Mouse (Mus musculus): ENCODE results near the gene Ccdc60.

DNA sequence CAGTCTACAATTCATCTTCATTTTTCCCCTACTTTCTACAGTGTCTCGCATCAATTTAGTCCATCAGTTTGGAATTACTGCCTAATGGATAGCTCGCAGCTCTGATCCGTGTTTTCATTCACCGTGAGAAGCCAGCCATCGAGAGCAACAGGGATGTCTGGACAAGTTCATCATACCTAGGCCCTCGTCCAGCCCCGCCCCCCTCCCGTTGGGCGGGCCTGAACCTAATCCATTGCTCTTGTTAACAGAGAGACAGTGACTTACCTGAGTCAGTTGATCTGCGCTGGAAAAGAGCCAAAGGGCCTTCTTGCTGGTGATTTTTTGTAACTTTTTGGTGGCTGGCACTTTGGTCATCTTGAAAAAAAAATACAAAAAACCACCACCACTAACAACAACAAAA lies 602 bp downstream of the Ccdc60 start:
- no peak for TF ChIP-seq POLR2A (IDR thresholded peaks at IDR 0.05; ENCODE audit: borderline replicate concordance, insufficient read depth, low read length)
- no peak for TF ChIP-seq CTCF (IDR thresholded peaks at IDR 0.05; ENCODE audit: borderline replicate concordance, insufficient read depth, low read depth, low read length)

Data from cerebellum, adult 2 months (tissue).